Mouse (Mus musculus): ENCODE measurements at regions not wholly inside any gene's neighbourhood (a gene's known extent, or its start where the extent isn't known, plus 50 kb on each side); places are given as distances from the start of the nearest gene placed in this dataset.

DNA sequence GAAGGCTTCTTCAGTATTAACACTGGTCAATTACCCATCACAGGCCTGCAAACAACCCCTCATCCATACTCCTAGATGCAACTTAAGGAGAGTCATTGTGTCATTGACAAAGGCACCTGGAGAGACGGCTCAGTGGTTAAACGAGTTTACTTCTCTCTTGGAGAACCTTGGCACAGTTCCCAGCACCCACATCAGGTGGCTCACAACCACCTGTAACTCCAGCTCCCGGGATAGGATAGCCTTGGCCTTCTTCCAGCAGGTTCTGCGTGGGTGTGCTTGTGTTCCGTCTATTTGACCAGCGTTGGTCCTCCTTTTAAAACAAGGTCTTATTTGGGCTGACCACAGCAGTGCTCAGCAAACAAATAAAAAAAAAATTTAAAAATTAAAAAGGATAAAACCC, 63.9 kb upstream of the Foxk1 start:
- TF ChIP-seq CTCF (IDR thresholded peaks at IDR 0.05; ENCODE audit: borderline replicate concordance, control insufficient read depth, extremely low read depth, insufficient read depth, low read length, poor library complexity) (no peak), POLR2A (IDR thresholded peaks at IDR 0.05; ENCODE audit: control insufficient read depth, extremely low read depth, insufficient read depth, low read length, poor library complexity) (no peak)
